8 mouse cellular contexts compared by ENCODE assay signal in genomic region chr11:42420634-42421470, GRCm38 (mm10). TPM values are rescaled to one million over a fixed set of nuclear protein-coding genes. Genes with fewer than 3 reads are reported as not detected.
A peak's percentile ranks its signal among the peaks of the same experiment; 100 is the strongest.
DNase-seq lines count a peak whose midpoint lies in the region; ATAC-seq and TF ChIP-seq lines count a peak whose summit lies in the region.

No protein-coding gene starts in this region.

- peak overlapping the region; percentile 79 for H3K27ac ChIP-seq in forebrain, embryonic 16.5 days (ENCODE audit: low read length)
- H3K27ac ChIP-seq in intestine, embryonic 14.5 days (ENCODE audit: low read depth): no peak overlapping the region
- no peak overlapping the region for H3K27ac ChIP-seq in limb, embryonic 13.5 days
- peak overlapping the region; percentile 86 for H3K27ac ChIP-seq in neural tube, embryonic 13.5 days (replicated peaks)
- H3K27ac ChIP-seq in thymus, adult 2 months (ENCODE audit: control insufficient read depth, insufficient read depth, low read length): no peak overlapping the region

- WGBS in forebrain, embryonic 16.5 days: under 1% methylated on average over 21 of the region's 21 CpGs
- 1% methylated on average over 21 of the region's 21 CpGs for WGBS in intestine, embryonic 14.5 days
- under 1% methylated on average over 21 of the region's 21 CpGs for WGBS in limb, embryonic 13.5 days
- WGBS in neural tube, embryonic 13.5 days: under 1% methylated on average over 21 of the region's 21 CpGs
- WGBS in thymus, adult 2 months: 6% methylated on average over 21 of the region's 21 CpGs

- H3K9ac ChIP-seq in forebrain, embryonic 16.5 days (replicated peaks; ENCODE audit: low read depth, low read length): peak overlapping the region; percentile 65
- H3K9ac ChIP-seq in intestine, embryonic 14.5 days (ENCODE audit: low read length): peak overlapping the region; percentile 40
- peak overlapping the region; percentile 59 for H3K9ac ChIP-seq in limb, embryonic 13.5 days
- peak overlapping the region; percentile 81 for H3K9ac ChIP-seq in neural tube, embryonic 13.5 days

- H3K4me2 ChIP-seq in forebrain, embryonic 16.5 days (ENCODE audit: low read length): peak overlapping the region; percentile 70
- H3K4me2 ChIP-seq in intestine, embryonic 14.5 days (ENCODE audit: low read length): peak overlapping the region; percentile 93
- peak overlapping the region; percentile 93 for H3K4me2 ChIP-seq in limb, embryonic 13.5 days (replicated peaks)
- H3K4me2 ChIP-seq in neural tube, embryonic 13.5 days: peak overlapping the region; percentile 83

- no peak for TF ChIP-seq POLR2A in thymus, adult 2 months (IDR thresholded peaks at IDR 0.05; ENCODE audit: control insufficient read depth, extremely low read depth, insufficient read depth, low read length, poor library complexity)

- no peaks in the 10 kb centered on the region for H3K27me3 ChIP-seq in forebrain, embryonic 16.5 days (replicated peaks; ENCODE audit: control insufficient read depth, insufficient read depth, low read length)
- H3K27me3 ChIP-seq in intestine, embryonic 14.5 days (replicated peaks; ENCODE audit: control insufficient read depth, insufficient read depth, low read length): peaks cover 13% of the 10 kb centered on the region; the same call in 1 of the 2 replicates
- H3K27me3 ChIP-seq in limb, embryonic 13.5 days: peaks cover 24% of the 10 kb centered on the region
- H3K27me3 ChIP-seq in neural tube, embryonic 13.5 days: no peaks in the 10 kb centered on the region
- no peaks in the 10 kb centered on the region for H3K27me3 ChIP-seq in thymus, adult 2 months (ENCODE audit: control insufficient read depth, insufficient read depth, low read length)

- peak overlapping the region; percentile 52 for H3K4me3 ChIP-seq in forebrain, embryonic 16.5 days (replicated peaks; ENCODE audit: low read length)
- peak overlapping the region; percentile 55 for H3K4me3 ChIP-seq in intestine, embryonic 14.5 days (ENCODE audit: low read depth, low read length)
- peak overlapping the region; percentile 51 for H3K4me3 ChIP-seq in limb, embryonic 13.5 days
- H3K4me3 ChIP-seq in neural tube, embryonic 13.5 days: peak overlapping the region; percentile 60
- no peak overlapping the region for H3K4me3 ChIP-seq in thymus, adult 2 months (ENCODE audit: control insufficient read depth, insufficient read depth, low read length)

- peaks cover 19% of the 10 kb centered on the region for H3K4me1 ChIP-seq in forebrain, embryonic 16.5 days (replicated peaks; ENCODE audit: control insufficient read depth, insufficient read depth, low read length)
- H3K4me1 ChIP-seq in intestine, embryonic 14.5 days (replicated peaks; ENCODE audit: control insufficient read depth, insufficient read depth, low read length): no peaks in the 10 kb centered on the region
- H3K4me1 ChIP-seq in limb, embryonic 13.5 days: no peaks in the 10 kb centered on the region
- peaks cover 11% of the 10 kb centered on the region; the same call in 1 of the 2 replicates for H3K4me1 ChIP-seq in neural tube, embryonic 13.5 days (replicated peaks)
- H3K4me1 ChIP-seq in thymus, adult 2 months (replicated peaks; ENCODE audit: control insufficient read depth, insufficient read depth, low read length): no peaks in the 10 kb centered on the region

- H3K9me3 ChIP-seq in forebrain, embryonic 16.5 days (ENCODE audit: control insufficient read depth, low read length): no peaks in the 10 kb centered on the region
- no peaks in the 10 kb centered on the region for H3K9me3 ChIP-seq in intestine, embryonic 14.5 days (ENCODE audit: control insufficient read depth, low read length)
- H3K9me3 ChIP-seq in limb, embryonic 13.5 days: no peaks in the 10 kb centered on the region
- H3K9me3 ChIP-seq in neural tube, embryonic 13.5 days: no peaks in the 10 kb centered on the region

- peak; percentile 3 for DNase-seq in heart, adult 8-10 months (ENCODE audit: low spot score)
- DNase-seq in heart, adult 11 months: no peak
- peak; percentile 79 to 86 for DNase-seq in cerebellum, adult 18-20 months
- peak; percentile 78 for DNase-seq in intestine, embryonic 14.5 days (ENCODE audit: low spot score)
- no peak for DNase-seq in thymus, adult 2 months

- no peaks in the 10 kb centered on the region for H3K36me3 ChIP-seq in forebrain, embryonic 16.5 days (ENCODE audit: control insufficient read depth, insufficient read depth)
- no peaks in the 10 kb centered on the region for H3K36me3 ChIP-seq in intestine, embryonic 14.5 days (ENCODE audit: control insufficient read depth, insufficient read depth, low read length)
- H3K36me3 ChIP-seq in limb, embryonic 13.5 days: no peaks in the 10 kb centered on the region
- no peaks in the 10 kb centered on the region for H3K36me3 ChIP-seq in neural tube, embryonic 13.5 days
- no peaks in the 10 kb centered on the region for H3K36me3 ChIP-seq in thymus, adult 2 months (ENCODE audit: control insufficient read depth, insufficient read depth, low read length)

- TF ChIP-seq CTCF in thymus, adult 2 months (IDR thresholded peaks at IDR 0.05; ENCODE audit: borderline replicate concordance, control insufficient read depth, extremely low read depth, insufficient read depth, low read length, poor library complexity): no peak

- peak; percentile 63 for ATAC-seq in forebrain, embryonic 16.5 days
- ATAC-seq in intestine, embryonic 14.5 days (replicated peaks; ENCODE audit: low FRiP score, low TSS enrichment, low read depth): peak; percentile 34; the same call in 1 of the 2 replicates
- ATAC-seq in limb, embryonic 13.5 days (ENCODE audit: low FRiP score, low read depth): peak; percentile 62; the same call in 1 of the 2 replicates
- ATAC-seq in neural tube, embryonic 13.5 days (ENCODE audit: low read depth): peak; percentile 71

RNA-seq across cellular contexts. Expression of gene Gabrb2, which starts 1.3 kb away (rescaled TPM):
- 1 to 10 TPM in 1 of 4 experiments, under 1 TPM in 3; 0.37 to 1.6 (median 0.72) TPM for total RNA-seq in heart, adult 8-10 months (2022)
- 24.2 and 32.3 TPM in 2 replicates for polyA plus RNA-seq in forebrain, embryonic 16.5 days (2015; fragmentation: Nextera tagmentation; extraction: Ambion mirVana)
- 2.2 and 2.5 TPM in 2 replicates for polyA plus RNA-seq in intestine, embryonic 14.5 days (2014; fragmentation: Nextera tagmentation; extraction: Ambion mirVana)
- polyA plus RNA-seq in limb, embryonic 13.5 days (2015; fragmentation: Nextera tagmentation; extraction: Ambion mirVana): 1.5 and 1.7 TPM in 2 replicates
- polyA plus RNA-seq in neural tube, embryonic 13.5 days (2015; fragmentation: Nextera tagmentation; extraction: Ambion mirVana): 7.7 and 8.1 TPM in 2 replicates
- not detected in 2 replicates for polyA plus RNA-seq in thymus, adult 2 months (2012; rRNA removed)

Comparison
In these comparisons a context has a peak if more than half of its experiments do, and no peak if none do; other contexts are left out.
1. DNase-seq: peak in heart, adult 8-10 months (single experiment), cerebellum, adult 18-20 months (2 of 2) and intestine, embryonic 14.5 days (single experiment); none in heart, adult 11 months (single experiment) and thymus, adult 2 months (single experiment).
2. H3K27ac ChIP-seq: peak in forebrain, embryonic 16.5 days (single experiment) and neural tube, embryonic 13.5 days (single experiment); none in intestine, embryonic 14.5 days (single experiment), limb, embryonic 13.5 days (single experiment) and thymus, adult 2 months (single experiment).
3. Peak in every context shown above with its lines, with median percentiles within 50 percentile points of each other: ATAC-seq, H3K4me2 ChIP-seq and H3K9ac ChIP-seq.